Mouse (Mus musculus) forebrain, embryonic 12.5 days (tissue): ENCODE data around the gene Cox20. TPM values are rescaled to one million over a fixed set of nuclear protein-coding genes. Genes with fewer than 3 reads are reported as not detected.
"Not testable (repeated sequence)": the region's sequence is repeated elsewhere in the genome, so short reads cannot be mapped to it uniquely, and the experiment has no call there.

Source experiments
- ATAC-seq: fragments of 200-750 bp; cut with Nextera tagmentation; 2 replicates; pipeline ENCODE4 v1.8.0; 2017; ENCODE audit warnings: moderate TSS enrichment; ENCODE audit not compliant: low FRiP score
- H3K27ac ChIP-seq: fragments of 300-500 bp; sonication (generic); 2 replicates; pipeline ENCODE4 v1.5.1; 2016; ENCODE audit warnings: mild to moderate bottlenecking
- H3K27me3 ChIP-seq: fragments of 300-500 bp; sonication (generic); 2 replicates; pipeline ENCODE4 v1.6.1; 2016; ENCODE audit warnings: mild to moderate bottlenecking
- H3K36me3 ChIP-seq: fragments of 300-500 bp; sonication (generic); replicated peaks from 2 replicates; pipeline ENCODE4 v1.6.1; 2016; ENCODE audit warnings: mild to moderate bottlenecking
- H3K4me1 ChIP-seq: fragments of 300-500 bp; sonication (generic); 2 replicates; pipeline ENCODE4 v1.6.1; 2016
- H3K4me2 ChIP-seq: fragments of 300-500 bp; sonication (generic); 2 replicates; pipeline ENCODE4 v1.6.1; 2016; ENCODE audit warnings: mild to moderate bottlenecking, moderate library complexity
- H3K4me3 ChIP-seq: fragments of 300-500 bp; sonication (generic); replicated peaks from 2 replicates; pipeline ENCODE4 v1.5.1; 2016; ENCODE audit warnings: mild to moderate bottlenecking
- H3K9ac ChIP-seq: fragments of 300-500 bp; sonication (generic); 2 replicates; pipeline ENCODE4 v1.6.1; 2016; ENCODE audit warnings: mild to moderate bottlenecking
- H3K9me3 ChIP-seq: fragments of 300-500 bp; sonication (generic); 2 replicates; pipeline ENCODE4 v1.6.1; 2016
- WGBS: fragments of 180-500 bp; shearing (Covaris S2); methylation state at CpG from one replicate; pipeline ENCODE4 v1.1.7; 2016; 5-methylcytosine and 5-hydroxymethylcytosine counted together
- polyA plus RNA-seq: library from polyadenylated mRNA; unstranded; fragments of >200 nt; fragmentation: Nextera tagmentation; extraction: Ambion mirVana; gene quantifications from 2 replicates; pipeline ENCODE4 v1.2.1, GENCODE M21; 2016

Cox20 gene
- polyA plus RNA-seq, 1 experiment from 2014 or later, result 154 TPM

GRCm38 (mm10) chr1:178341435-178341834 is 22.5 kb downstream of the Cox20 start:
- H3K4me2 ChIP-seq, result no peak overlapping the region
- 85% methylated on average over 3 of the region's 3 CpGs for WGBS
- no peaks in the 10 kb centered on the region for H3K27me3 ChIP-seq
- no peak overlapping the region for H3K9ac ChIP-seq
- ATAC-seq, result no peak
- H3K4me1 ChIP-seq, result peaks cover 4% of the 10 kb centered on the region
- H3K27ac ChIP-seq, result no peak overlapping the region
- H3K36me3 ChIP-seq, result no peaks in the 10 kb centered on the region
- no peaks in the 10 kb centered on the region for H3K9me3 ChIP-seq
- no peak overlapping the region for H3K4me3 ChIP-seq

- peaks cover 4% of the 10 kb centered on the region for H3K4me1 ChIP-seq
- H3K9ac ChIP-seq, result no peak overlapping the region
- no peaks in the 10 kb centered on the region for H3K27me3 ChIP-seq
- 74% methylated on average over 1 of the region's 1 CpGs for WGBS
- H3K4me3 ChIP-seq, result no peak overlapping the region
- H3K36me3 ChIP-seq, result no peaks in the 10 kb centered on the region
- no peak overlapping the region for H3K27ac ChIP-seq
- H3K9me3 ChIP-seq, result no peaks in the 10 kb centered on the region
- no peak overlapping the region for H3K4me2 ChIP-seq
- no peak for ATAC-seq
Measured at GRCm38 (mm10) chr1:178342063-178342462, 23.1 kb downstream of the Cox20 start.

GRCm38 (mm10) chr1:178342612-178343011 is 23.7 kb downstream of the Cox20 start:
- no peaks in the 10 kb centered on the region for H3K9me3 ChIP-seq
- H3K9ac ChIP-seq, result no peak overlapping the region
- WGBS, result 83% methylated on average over 5 of the region's 5 CpGs
- H3K4me3 ChIP-seq, result no peak overlapping the region
- H3K27ac ChIP-seq, result no peak overlapping the region
- H3K4me2 ChIP-seq, result no peak overlapping the region
- H3K4me1 ChIP-seq, result peaks cover 4% of the 10 kb centered on the region
- no peaks in the 10 kb centered on the region for H3K36me3 ChIP-seq
- no peak for ATAC-seq
- no peaks in the 10 kb centered on the region for H3K27me3 ChIP-seq

GRCm38 (mm10) chr1:178344071-178344805 is 25.3 kb downstream of the Cox20 start:
- H3K9me3 ChIP-seq, H3K9ac ChIP-seq, H3K36me3 ChIP-seq, H3K4me1 ChIP-seq, H3K27ac ChIP-seq, H3K4me2 ChIP-seq, H3K27me3 ChIP-seq, ATAC-seq, H3K4me3 ChIP-seq: not testable (repeated sequence)
- WGBS, result 92% methylated on average over 10 of the region's 10 CpGs

GRCm38 (mm10) chr1:178350792-178351191 is 31.9 kb downstream of the Cox20 start:
- no peaks in the 10 kb centered on the region for H3K36me3 ChIP-seq
- H3K27me3 ChIP-seq, result no peaks in the 10 kb centered on the region
- ATAC-seq, result no peak
- no peak overlapping the region for H3K9ac ChIP-seq
- WGBS, result 91% methylated on average over 2 of the region's 2 CpGs
- H3K9me3 ChIP-seq, result no peaks in the 10 kb centered on the region
- H3K4me3 ChIP-seq, result no peak overlapping the region
- H3K4me1 ChIP-seq, result no peaks in the 10 kb centered on the region
- no peak overlapping the region for H3K27ac ChIP-seq
- H3K4me2 ChIP-seq, result no peak overlapping the region

GRCm38 (mm10) chr1:178351643-178352042 is 32.7 kb downstream of the Cox20 start:
- no peaks in the 10 kb centered on the region for H3K36me3 ChIP-seq
- H3K27me3 ChIP-seq, result no peaks in the 10 kb centered on the region
- no peak overlapping the region for H3K9ac ChIP-seq
- H3K27ac ChIP-seq, result no peak overlapping the region
- H3K9me3 ChIP-seq, result no peaks in the 10 kb centered on the region
- H3K4me3 ChIP-seq, result no peak overlapping the region
- no peak for ATAC-seq
- H3K4me2 ChIP-seq, result no peak overlapping the region
- H3K4me1 ChIP-seq, result no peaks in the 10 kb centered on the region

- Histone ChIP-seq H3K9me3 (no peaks in the 10 kb centered on the region), H3K4me1 (no peaks in the 10 kb centered on the region), H3K4me2 (no peak overlapping the region), H3K4me3 (no peak overlapping the region), H3K27me3 (no peaks in the 10 kb centered on the region), H3K9ac (no peak overlapping the region), H3K36me3 (no peaks in the 10 kb centered on the region), H3K27ac (no peak overlapping the region)
- 73% methylated on average over 3 of the region's 3 CpGs for WGBS
- no peak for ATAC-seq
Measured at GRCm38 (mm10) chr1:178354576-178354975, 35.6 kb downstream of the Cox20 start.

GRCm38 (mm10) chr1:178357776-178358710 is 39.1 kb downstream of the Cox20 start:
- ATAC-seq, result no peak
- no peak overlapping the region for H3K27ac ChIP-seq
- WGBS, result 73% methylated on average over 12 of the region's 12 CpGs
- H3K4me2 ChIP-seq, result no peak overlapping the region
- no peaks in the 10 kb centered on the region for H3K36me3 ChIP-seq
- no peak overlapping the region for H3K4me3 ChIP-seq
- H3K9me3 ChIP-seq, result no peaks in the 10 kb centered on the region
- H3K9ac ChIP-seq, result no peak overlapping the region
- no peaks in the 10 kb centered on the region for H3K4me1 ChIP-seq
- H3K27me3 ChIP-seq, result no peaks in the 10 kb centered on the region

GRCm38 (mm10) chr1:178360264-178360663 is 41.3 kb downstream of the Cox20 start:
- Histone ChIP-seq H3K36me3 (no peaks in the 10 kb centered on the region), H3K27ac (no peak overlapping the region), H3K4me3 (no peak overlapping the region), H3K9me3 (no peaks in the 10 kb centered on the region), H3K27me3 (no peaks in the 10 kb centered on the region), H3K9ac (no peak overlapping the region), H3K4me2 (no peak overlapping the region), H3K4me1 (no peaks in the 10 kb centered on the region)
- WGBS, result 87% methylated on average over 11 of the region's 11 CpGs
- ATAC-seq, result no peak

GRCm38 (mm10) chr1:178360702-178361101 is 41.8 kb downstream of the Cox20 start:
- H3K4me1 ChIP-seq, result no peaks in the 10 kb centered on the region
- ATAC-seq, result no peak
- H3K36me3 ChIP-seq, result no peaks in the 10 kb centered on the region
- 54% methylated on average over 2 of the region's 2 CpGs for WGBS
- H3K27ac ChIP-seq, result no peak overlapping the region
- H3K27me3 ChIP-seq, result no peaks in the 10 kb centered on the region
- H3K4me2 ChIP-seq, result no peak overlapping the region
- no peak overlapping the region for H3K9ac ChIP-seq
- H3K9me3 ChIP-seq, result no peaks in the 10 kb centered on the region
- no peak overlapping the region for H3K4me3 ChIP-seq

GRCm38 (mm10) chr1:178365171-178365570 is 46.2 kb downstream of the Cox20 start:
- H3K4me3 ChIP-seq, result no peak overlapping the region
- WGBS, result 86% methylated on average over 6 of the region's 6 CpGs
- no peak for ATAC-seq

GRCm38 (mm10) chr1:178368121-178368520 is 49.2 kb downstream of the Cox20 start:
- H3K4me3 ChIP-seq, result no peak overlapping the region
- 81% methylated on average over 6 of the region's 6 CpGs for WGBS

More at GRCm38 (mm10) chr1:178365171-178365570, 46.2 kb downstream of the Cox20 start:
- no peaks in the 10 kb centered on the region for H3K9me3 ChIP-seq
- no peak overlapping the region for H3K27ac ChIP-seq
- H3K9ac ChIP-seq, result no peak overlapping the region
- no peak overlapping the region for H3K4me2 ChIP-seq
- H3K27me3 ChIP-seq, result no peaks in the 10 kb centered on the region
- no peaks in the 10 kb centered on the region for H3K36me3 ChIP-seq
- H3K4me1 ChIP-seq, result peaks cover 9% of the 10 kb centered on the region

More at GRCm38 (mm10) chr1:178368121-178368520, 49.2 kb downstream of the Cox20 start:
- Histone ChIP-seq H3K4me2 (peak overlapping the region; percentile 78; the same call in 1 of the 2 replicates), H3K36me3 (no peaks in the 10 kb centered on the region), H3K27ac (no peak overlapping the region), H3K9ac (no peak overlapping the region), H3K4me1 (peaks cover 9% of the 10 kb centered on the region), H3K27me3 (no peaks in the 10 kb centered on the region), H3K9me3 (no peaks in the 10 kb centered on the region)
- ATAC-seq, result no peak
